Mouse (Mus musculus) lung, postnatal 0 days (tissue): ENCODE results near the gene Maco1. TPM values are rescaled to one million over a fixed set of nuclear protein-coding genes. Genes with fewer than 3 reads are reported as not detected.

Experiments
- ATAC-seq: fragments of 200-750 bp; cut with Nextera tagmentation; 2 replicates; pipeline ENCODE4 v1.8.0; 2017; ENCODE audit warnings: moderate library complexity
- DNase-seq: peaks from one replicate; pipeline ENCODE4 v3.0.0-alpha.2; 2016; ENCODE audit warnings: low spot score
- H3K27ac ChIP-seq: fragments of 300-500 bp; sonication (generic); 2 replicates; pipeline ENCODE4 v1.5.1; 2014; ENCODE audit warnings: antibody characterized with exemption, mild to moderate bottlenecking, low read length, mixed read lengths
- H3K27me3 ChIP-seq: fragments of 300-500 bp; sonication (generic); replicated peaks from 2 replicates; pipeline ENCODE4 v1.6.1; 2014; ENCODE audit warnings: low read length, mixed read lengths; ENCODE audit not compliant: insufficient read depth
- H3K36me3 ChIP-seq: fragments of 300-500 bp; sonication (generic); 2 replicates; pipeline ENCODE4 v1.6.1; 2014; ENCODE audit warnings: low read length, mixed read lengths; ENCODE audit not compliant: insufficient read depth
- H3K4me1 ChIP-seq: fragments of 300-500 bp; sonication (generic); 2 replicates; pipeline ENCODE4 v1.6.1; 2014; ENCODE audit warnings: antibody characterized with exemption, low read depth, low read length, mixed read lengths; ENCODE audit not compliant: insufficient read depth
- H3K4me2 ChIP-seq: fragments of 300-500 bp; sonication (generic); replicated peaks from 2 replicates; pipeline ENCODE4 v1.6.1; 2014; ENCODE audit warnings: low read depth, mild to moderate bottlenecking, low read length, moderate library complexity, mixed read lengths
- H3K4me3 ChIP-seq: fragments of 300-500 bp; sonication (generic); 2 replicates; pipeline ENCODE4 v1.5.1; 2014; ENCODE audit warnings: low read depth, low read length
- H3K9ac ChIP-seq: fragments of 300-500 bp; sonication (generic); replicated peaks from 2 replicates; pipeline ENCODE4 v1.6.1; 2014; ENCODE audit warnings: low read depth, mild to moderate bottlenecking
- H3K9me3 ChIP-seq: fragments of 300-500 bp; sonication (generic); 2 replicates; pipeline ENCODE4 v1.6.1; 2016; ENCODE audit warnings: low read length, mixed read lengths
- CTCF ChIP-seq: IDR thresholded peaks from 2 replicates; pipeline ENCODE4 v1.5.1; 2016; ENCODE audit warnings: antibody characterized with exemption, mild to moderate bottlenecking
- EP300 ChIP-seq: IDR thresholded peaks from 2 replicates; pipeline ENCODE4 v1.6.1; 2016; ENCODE audit warnings: antibody characterized with exemption, mild to moderate bottlenecking, control low read depth
- WGBS: fragments of 180-500 bp; shearing (Covaris S2); extraction: QIAGEN DNeasy Blood & Tissue Kit; methylation state at CpG from one replicate; pipeline ENCODE4 v1.1.7; 2014; 5-methylcytosine and 5-hydroxymethylcytosine counted together
- polyA plus RNA-seq: library from polyadenylated mRNA; unstranded; fragments of >200 nt; fragmentation: Nextera tagmentation; extraction: Ambion mirVana; gene quantifications from 2 replicates; pipeline ENCODE4 v1.2.1, GENCODE M21; 2015

The Maco1 gene
- polyA plus RNA-seq, 1 experiment from 2014 or later: 33.1 TPM

GRCm38 (mm10) chr4:134776246-134776645, 76.9 kb downstream of the Maco1 start:
- Histone ChIP-seq H3K27ac (no peak overlapping the region), H3K9me3 (no peaks in the 10 kb centered on the region), H3K9ac (no peak overlapping the region), H3K4me2 (no peak overlapping the region), H3K4me1 (peaks cover 12% of the 10 kb centered on the region; the same call in 1 of the 2 replicates), H3K27me3 (no peaks in the 10 kb centered on the region), H3K4me3 (no peak overlapping the region), H3K36me3 (no peaks in the 10 kb centered on the region)
- WGBS: 31% methylated on average over 7 of the region's 7 CpGs
- ATAC-seq (no peak), DNase-seq (peak; percentile 49)
- TF ChIP-seq CTCF (no peak), EP300 (no peak)

- no peaks in the 10 kb centered on the region for H3K27me3 ChIP-seq
- H3K4me1 ChIP-seq: peaks cover 12% of the 10 kb centered on the region; the same call in 1 of the 2 replicates
- no peak overlapping the region for H3K9ac ChIP-seq
- H3K36me3 ChIP-seq: no peaks in the 10 kb centered on the region
- DNase-seq (peak; percentile 73), ATAC-seq (peak; percentile 78)
- H3K4me3 ChIP-seq: no peak overlapping the region
- no peak for TF ChIP-seq EP300
- TF ChIP-seq CTCF: peak; percentile 21; the same call in 1 of the 2 replicates
- no peak overlapping the region for H3K27ac ChIP-seq
- WGBS: 26% methylated on average over 14 of the region's 14 CpGs
- H3K9me3 ChIP-seq: no peaks in the 10 kb centered on the region
- no peak overlapping the region for H3K4me2 ChIP-seq
These were observed 77.8 kb downstream of the Maco1 start for GRCm38 (mm10) chr4:134775234-134775944.

DNA sequence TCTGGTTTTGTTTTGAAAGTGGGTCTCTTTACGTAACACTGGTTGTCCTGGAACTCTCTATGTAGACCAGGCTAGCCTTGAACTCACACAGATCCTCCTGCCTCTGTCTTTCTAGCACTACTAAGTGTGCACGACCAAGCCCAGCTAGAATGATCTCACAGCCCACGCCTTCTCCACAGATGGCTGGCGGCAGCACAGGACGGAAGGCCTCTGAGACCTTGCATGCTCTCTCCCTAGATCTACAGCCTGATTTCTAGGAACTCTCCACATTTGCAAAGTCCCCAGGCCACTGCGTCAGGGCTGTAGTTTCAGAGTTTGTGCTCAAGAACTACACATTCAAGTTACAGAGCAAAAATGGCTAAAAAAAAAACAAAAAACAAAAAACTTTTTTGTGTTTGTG, 79.0 kb downstream of the Maco1 start:
- ATAC-seq (no peak), DNase-seq (no peak)
- Histone ChIP-seq H3K36me3 (no peaks in the 10 kb centered on the region), H3K4me3 (no peak overlapping the region), H3K27me3 (no peaks in the 10 kb centered on the region), H3K27ac (no peak overlapping the region), H3K4me1 (peaks cover 8% of the 10 kb centered on the region; the same call in 1 of the 2 replicates), H3K4me2 (no peak overlapping the region), H3K9me3 (no peaks in the 10 kb centered on the region), H3K9ac (no peak overlapping the region)
- 81% methylated on average over 6 of the region's 6 CpGs for WGBS
- TF ChIP-seq EP300: no peak
- TF ChIP-seq CTCF: no peak

DNA sequence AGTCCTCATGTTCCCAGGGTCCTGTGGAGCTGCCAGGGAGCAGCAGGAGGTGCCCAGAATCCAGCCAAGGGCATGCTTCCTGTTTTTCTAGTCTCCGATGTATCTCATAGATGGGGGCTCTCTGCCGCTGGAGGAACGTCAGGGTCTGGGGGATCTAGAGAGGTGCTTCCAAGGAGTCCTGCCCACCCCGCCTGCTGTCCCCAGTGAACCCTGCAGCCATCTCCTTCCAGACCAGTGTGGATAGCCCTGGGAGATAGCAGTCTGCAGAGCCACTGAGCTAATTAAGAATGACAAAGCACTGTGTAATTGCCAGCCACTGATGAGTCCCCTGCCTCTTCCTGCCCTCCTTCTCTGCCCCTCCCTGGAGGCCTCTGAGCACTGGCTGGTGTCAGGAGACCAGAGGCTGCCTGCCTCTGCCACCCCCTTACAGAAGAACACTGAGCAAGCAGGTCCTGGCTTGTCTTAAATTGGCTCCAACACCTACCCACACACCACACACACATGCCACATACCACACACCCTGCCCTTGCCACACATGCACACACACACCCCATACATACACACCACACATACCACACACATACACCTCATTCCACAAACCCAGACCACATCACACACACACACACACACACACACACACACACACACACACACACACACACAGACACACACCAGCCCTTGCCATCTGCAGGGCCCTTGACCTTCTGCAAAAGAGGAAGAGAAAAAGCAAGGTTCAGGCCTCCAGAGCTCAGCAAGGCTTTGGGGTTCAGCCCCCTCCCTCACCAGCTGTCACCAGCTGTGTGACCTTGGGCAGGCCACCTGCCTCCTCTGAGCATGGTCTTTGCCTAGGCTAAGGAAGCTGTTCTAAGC, 80.1 kb downstream of the Maco1 start:
- peaks cover 8% of the 10 kb centered on the region; the same call in 1 of the 2 replicates for H3K4me1 ChIP-seq
- H3K9me3 ChIP-seq: no peaks in the 10 kb centered on the region
- no peak; the same call in 1 of the 2 replicates for ATAC-seq
- TF ChIP-seq CTCF (no peak), EP300 (no peak)
- no peak overlapping the region for H3K9ac ChIP-seq
- no peak overlapping the region for H3K4me2 ChIP-seq
- no peak overlapping the region for H3K27ac ChIP-seq
- no peak overlapping the region for H3K4me3 ChIP-seq
- WGBS: 48% methylated on average over 4 of the region's 4 CpGs
- no peaks in the 10 kb centered on the region for H3K36me3 ChIP-seq
- DNase-seq: no peak
- H3K27me3 ChIP-seq: no peaks in the 10 kb centered on the region

GRCm38 (mm10) chr4:134769891-134770290, 83.3 kb downstream of the Maco1 start:
- peaks cover 22% of the 10 kb centered on the region; the same call in 1 of the 2 replicates for H3K4me1 ChIP-seq
- 80% methylated on average over 7 of the region's 7 CpGs for WGBS
- no peak overlapping the region for H3K27ac ChIP-seq
- H3K27me3 ChIP-seq: no peaks in the 10 kb centered on the region
- TF ChIP-seq CTCF (no peak), EP300 (no peak)
- ATAC-seq (no peak), DNase-seq (no peak)
- H3K36me3 ChIP-seq: no peaks in the 10 kb centered on the region
- no peaks in the 10 kb centered on the region for H3K9me3 ChIP-seq
- no peak overlapping the region for H3K4me2 ChIP-seq
- H3K9ac ChIP-seq: no peak overlapping the region
- no peak overlapping the region for H3K4me3 ChIP-seq

DNA sequence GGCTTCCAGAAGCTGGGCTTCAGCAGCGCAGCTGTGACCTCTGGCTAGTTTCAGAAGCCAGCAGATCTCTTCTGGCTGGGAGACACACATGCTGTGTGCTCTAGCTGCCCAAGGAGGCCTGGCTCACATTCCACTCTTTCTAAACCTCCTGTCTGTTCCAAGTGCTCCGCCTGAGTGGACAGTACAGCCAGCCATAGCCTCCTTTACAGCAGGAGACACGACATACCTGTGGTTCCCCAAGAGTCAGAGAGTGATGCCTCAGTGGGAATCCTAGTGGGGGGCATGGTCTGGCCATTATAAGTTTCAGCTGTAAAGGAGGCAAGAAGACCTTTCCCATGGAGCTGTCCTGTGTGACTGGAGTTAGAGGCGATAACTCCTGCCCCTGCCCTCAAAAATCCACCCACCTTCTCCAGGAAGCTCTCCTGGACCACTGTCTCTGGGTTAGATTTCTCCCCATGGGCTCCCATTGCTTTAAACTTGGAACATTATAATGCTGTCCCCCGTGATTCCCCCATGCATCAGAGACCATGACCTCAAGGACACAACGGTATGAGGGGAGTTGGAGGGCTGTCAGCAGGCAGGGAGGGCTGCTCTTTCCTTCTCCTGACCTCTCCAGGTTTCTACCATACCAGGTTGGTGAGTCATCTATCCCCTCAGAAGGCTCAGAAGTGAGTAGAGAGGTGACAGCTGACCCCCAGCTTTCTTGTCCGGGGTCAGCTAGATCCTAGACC, 83.9 kb downstream of the Maco1 start:
- no peak for TF ChIP-seq CTCF
- no peak for TF ChIP-seq EP300
- 53% methylated on average over 7 of the region's 7 CpGs for WGBS

More for the DNA sequence above, 83.9 kb downstream of the Maco1 start:
- no peak overlapping the region for H3K4me3 ChIP-seq
- no peak overlapping the region for H3K9ac ChIP-seq
- ATAC-seq (no peak), DNase-seq (no peak)
- no peaks in the 10 kb centered on the region for H3K36me3 ChIP-seq
- no peaks in the 10 kb centered on the region for H3K27me3 ChIP-seq
- no peak overlapping the region for H3K27ac ChIP-seq
- H3K9me3 ChIP-seq: no peaks in the 10 kb centered on the region
- peaks cover 25% of the 10 kb centered on the region; the same call in 1 of the 2 replicates for H3K4me1 ChIP-seq
- no peak overlapping the region for H3K4me2 ChIP-seq
